Mouse (Mus musculus) hindbrain, embryonic 10.5 days (tissue): ENCODE data around the gene Cela1. TPM values are rescaled to one million over a fixed set of nuclear protein-coding genes. Genes with fewer than 3 reads are reported as not detected.

Experiments used
- DNase-seq: peaks from one replicate; pipeline ENCODE4 v3.0.0-alpha.2; 2017; ENCODE audit warnings: low spot score
- H3K27ac ChIP-seq: fragments of 300-500 bp; sonication (generic); 2 replicates; pipeline ENCODE4 v1.5.1; 2016; ENCODE audit warnings: mild to moderate bottlenecking, moderate library complexity
- H3K27me3 ChIP-seq: fragments of 300-500 bp; sonication (generic); 2 replicates; pipeline ENCODE4 v1.6.1; 2016; ENCODE audit warnings: mild to moderate bottlenecking; ENCODE audit not compliant: poor library complexity, insufficient read depth, severe bottlenecking
- H3K36me3 ChIP-seq: fragments of 300-500 bp; sonication (generic); 2 replicates; pipeline ENCODE4 v1.6.1; 2016; ENCODE audit warnings: mild to moderate bottlenecking, moderate library complexity
- H3K4me1 ChIP-seq: fragments of 300-500 bp; sonication (generic); replicated peaks from 2 replicates; pipeline ENCODE4 v1.6.1; 2016; ENCODE audit warnings: mild to moderate bottlenecking
- H3K4me3 ChIP-seq: fragments of 300-500 bp; sonication (generic); 2 replicates; pipeline ENCODE4 v1.5.1; 2016; ENCODE audit warnings: mild to moderate bottlenecking, moderate library complexity
- H3K9me3 ChIP-seq: fragments of 300-500 bp; sonication (generic); 2 replicates; pipeline ENCODE4 v1.6.1; 2016; ENCODE audit warnings: mild to moderate bottlenecking, moderate library complexity
- WGBS: fragments of 180-500 bp; shearing (Covaris S2); methylation state at CpG from one replicate; pipeline ENCODE4 v1.1.7; 2016; 5-methylcytosine and 5-hydroxymethylcytosine counted together
- polyA plus RNA-seq: library from polyadenylated mRNA; unstranded; fragments of >200 nt; fragmentation: Nextera tagmentation; extraction: Ambion mirVana; gene quantifications from 2 replicates; pipeline ENCODE4 v1.2.1, GENCODE M21; 2016

Cela1 gene
- polyA plus RNA-seq, 1 experiment from 2014 or later: 1.6 TPM

GRCm38 (mm10) chr15:100666219-100666696, 21.5 kb downstream of the Cela1 start:
- peak; percentile 18 for DNase-seq
- 0 out of 2 replicates have a peak overlapping the region, but pooled peaks have one; percentile 6 for H3K4me3 ChIP-seq
- H3K36me3 ChIP-seq: no peaks in the 10 kb centered on the region
- 0 out of 2 replicates have a peak, but pooled peaks cover 5% of the 10 kb centered on the region for H3K27me3 ChIP-seq
- H3K4me1 ChIP-seq: peaks cover 16% of the 10 kb centered on the region
- H3K27ac ChIP-seq: peak overlapping the region; percentile 37
- H3K9me3 ChIP-seq: no peaks in the 10 kb centered on the region
- WGBS: 7% methylated on average over 7 of the region's 7 CpGs

- Histone ChIP-seq H3K36me3 (no peaks in the 10 kb centered on the region), H3K27me3 (0 out of 2 replicates have a peak, but pooled peaks cover 5% of the 10 kb centered on the region), H3K27ac (no peak overlapping the region), H3K4me1 (peaks cover 13% of the 10 kb centered on the region), H3K9me3 (no peaks in the 10 kb centered on the region), H3K4me3 (no peak overlapping the region)
- 45% methylated on average over 9 of the region's 9 CpGs for WGBS
- DNase-seq: no peak
Measured at GRCm38 (mm10) chr15:100665411-100666218, 22.1 kb downstream of the Cela1 start.

GRCm38 (mm10) chr15:100664813-100665274, 22.9 kb downstream of the Cela1 start:
- H3K27ac ChIP-seq: no peak overlapping the region
- no peak overlapping the region for H3K4me3 ChIP-seq
- no peaks in the 10 kb centered on the region for H3K9me3 ChIP-seq
- no peaks in the 10 kb centered on the region for H3K36me3 ChIP-seq
- H3K27me3 ChIP-seq: 0 out of 2 replicates have a peak, but pooled peaks cover 5% of the 10 kb centered on the region
- H3K4me1 ChIP-seq: peaks cover 13% of the 10 kb centered on the region
- 78% methylated on average over 9 of the region's 9 CpGs for WGBS
- no peak for DNase-seq

- H3K4me3 ChIP-seq: no peak overlapping the region
- peaks cover 4% of the 10 kb centered on the region; the same call in 1 of the 2 replicates for H3K4me1 ChIP-seq
- no peaks in the 10 kb centered on the region for H3K27me3 ChIP-seq
- no peak overlapping the region for H3K27ac ChIP-seq
- DNase-seq: no peak
- 90% methylated on average over 5 of the region's 5 CpGs for WGBS
- H3K9me3 ChIP-seq: no peaks in the 10 kb centered on the region
- H3K36me3 ChIP-seq: no peaks in the 10 kb centered on the region
Measured at GRCm38 (mm10) chr15:100660805-100661204, 26.9 kb downstream of the Cela1 start.

- WGBS: 86% methylated on average over 9 of the region's 9 CpGs
- Histone ChIP-seq H3K27me3 (no peaks in the 10 kb centered on the region), H3K36me3 (no peaks in the 10 kb centered on the region), H3K4me3 (no peak overlapping the region), H3K4me1 (peaks cover 4% of the 10 kb centered on the region; the same call in 1 of the 2 replicates), H3K27ac (no peak overlapping the region), H3K9me3 (no peaks in the 10 kb centered on the region)
- no peak for DNase-seq
Measured at GRCm38 (mm10) chr15:100660306-100660705, 27.4 kb downstream of the Cela1 start.

- H3K4me1 ChIP-seq: peaks cover 4% of the 10 kb centered on the region; the same call in 1 of the 2 replicates
- no peak for DNase-seq
- no peaks in the 10 kb centered on the region for H3K27me3 ChIP-seq
- no peak overlapping the region for H3K27ac ChIP-seq
- H3K9me3 ChIP-seq: no peaks in the 10 kb centered on the region
- WGBS: 89% methylated on average over 5 of the region's 5 CpGs
- H3K36me3 ChIP-seq: no peaks in the 10 kb centered on the region
- no peak overlapping the region for H3K4me3 ChIP-seq
Measured at GRCm38 (mm10) chr15:100655201-100655600, 32.5 kb downstream of the Cela1 start.

GRCm38 (mm10) chr15:100654271-100654670, 33.5 kb downstream of the Cela1 start:
- peaks cover 11% of the 10 kb centered on the region for H3K4me1 ChIP-seq
- no peak for DNase-seq
- WGBS: 87% methylated on average over 1 of the region's 1 CpGs

GRCm38 (mm10) chr15:100651610-100652009, 36.1 kb downstream of the Cela1 start:
- H3K27me3 ChIP-seq: no peaks in the 10 kb centered on the region
- H3K27ac ChIP-seq: no peak overlapping the region
- no peaks in the 10 kb centered on the region for H3K9me3 ChIP-seq
- no peak overlapping the region for H3K4me3 ChIP-seq
- 87% methylated on average over 9 of the region's 9 CpGs for WGBS
- DNase-seq: no peak
- no peaks in the 10 kb centered on the region for H3K36me3 ChIP-seq
- peaks cover 9% of the 10 kb centered on the region for H3K4me1 ChIP-seq

More at GRCm38 (mm10) chr15:100654271-100654670, 33.5 kb downstream of the Cela1 start:
- H3K36me3 ChIP-seq: no peaks in the 10 kb centered on the region
- H3K9me3 ChIP-seq: no peaks in the 10 kb centered on the region
- H3K27ac ChIP-seq: no peak overlapping the region
- no peak overlapping the region for H3K4me3 ChIP-seq
- H3K27me3 ChIP-seq: no peaks in the 10 kb centered on the region

GRCm38 (mm10) chr15:100650111-100650510, 37.6 kb downstream of the Cela1 start:
- H3K27me3 ChIP-seq: no peaks in the 10 kb centered on the region
- H3K4me1 ChIP-seq: peaks cover 14% of the 10 kb centered on the region

GRCm38 (mm10) chr15:100646161-100646560, 41.6 kb downstream of the Cela1 start:
- no peaks in the 10 kb centered on the region for H3K9me3 ChIP-seq
- H3K4me3 ChIP-seq: no peak overlapping the region
- 82% methylated on average over 6 of the region's 6 CpGs for WGBS
- DNase-seq: no peak
- H3K36me3 ChIP-seq: no peaks in the 10 kb centered on the region
- peaks cover 21% of the 10 kb centered on the region for H3K4me1 ChIP-seq
- H3K27me3 ChIP-seq: no peaks in the 10 kb centered on the region
- H3K27ac ChIP-seq: no peak overlapping the region

More at GRCm38 (mm10) chr15:100650111-100650510, 37.6 kb downstream of the Cela1 start:
- Histone ChIP-seq H3K9me3 (no peaks in the 10 kb centered on the region), H3K4me3 (no peak overlapping the region), H3K27ac (no peak overlapping the region), H3K36me3 (no peaks in the 10 kb centered on the region)
- WGBS: 86% methylated on average over 10 of the region's 10 CpGs
- no peak for DNase-seq

GRCm38 (mm10) chr15:100642451-100642850, 45.3 kb downstream of the Cela1 start:
- no peaks in the 10 kb centered on the region for H3K36me3 ChIP-seq
- no peaks in the 10 kb centered on the region for H3K9me3 ChIP-seq
- peaks cover 24% of the 10 kb centered on the region for H3K27me3 ChIP-seq
- H3K4me3 ChIP-seq: no peak overlapping the region
- H3K4me1 ChIP-seq: peaks cover 24% of the 10 kb centered on the region
- no peak for DNase-seq
- H3K27ac ChIP-seq: no peak overlapping the region
- WGBS: 90% methylated on average over 7 of the region's 7 CpGs

GRCm38 (mm10) chr15:100641226-100641810, 46.4 kb downstream of the Cela1 start:
- Histone ChIP-seq H3K4me1 (peaks cover 34% of the 10 kb centered on the region), H3K36me3 (no peaks in the 10 kb centered on the region), H3K27me3 (peaks cover 36% of the 10 kb centered on the region), H3K27ac (no peak overlapping the region), H3K4me3 (no peak overlapping the region), H3K9me3 (no peaks in the 10 kb centered on the region)
- DNase-seq: no peak
- whole genome bisulfite sequencing: 78% methylated on average over 15 of the region's 16 CpGs
